Mouse (Mus musculus) C2C12 (cell line): Measurements from ENCODE around the gene Ttc39b.

Experiments used
- CTCF ChIP-seq: IDR thresholded peaks from one replicate; pipeline ENCODE4 v1.5.1; 2011; ENCODE audit not compliant: control insufficient read depth, insufficient read depth, insufficient read length
- USF1 ChIP-seq: IDR thresholded peaks from one replicate; pipeline ENCODE4 v1.6.1; 2011; ENCODE audit warnings: low read depth, mild to moderate bottlenecking, control low read depth, moderate library complexity

GRCm38 (mm10) chr4:83306879-83307278, 17.2 kb downstream of the Ttc39b start:
- TF ChIP-seq CTCF (no peak), USF1 (no peak)
